Mouse (Mus musculus) lung, embryonic 15.5 days (tissue): Measurements from ENCODE around the gene Fbxo9. TPM values are rescaled to one million over a fixed set of nuclear protein-coding genes. Genes with fewer than 3 reads are reported as not detected.
A peak's percentile ranks its signal among the peaks of the same experiment; 100 is the strongest.

ENCODE experiments used
- ATAC-seq: fragments of 200-750 bp; cut with Nextera tagmentation; 2 replicates; pipeline ENCODE4 v1.8.0; 2017; ENCODE audit warnings: moderate number of reproducible peaks, borderline replicate concordance; ENCODE audit not compliant: low FRiP score, low TSS enrichment; ENCODE audit errors: extremely low read depth
- H3K27ac ChIP-seq: fragments of 300-500 bp; sonication (generic); 2 replicates; pipeline ENCODE4 v1.5.1; 2015; ENCODE audit warnings: moderate library complexity, mild to moderate bottlenecking, inconsistent platforms
- H3K27me3 ChIP-seq: fragments of 300-500 bp; sonication (generic); 2 replicates; pipeline ENCODE4 v1.6.1; 2015; ENCODE audit warnings: inconsistent platforms
- H3K36me3 ChIP-seq: fragments of 300-500 bp; sonication (generic); 2 replicates; pipeline ENCODE4 v1.6.1; 2015; ENCODE audit warnings: inconsistent platforms
- H3K4me1 ChIP-seq: fragments of 300-500 bp; sonication (generic); 2 replicates; pipeline ENCODE4 v1.6.1; 2015; ENCODE audit warnings: inconsistent platforms
- H3K4me2 ChIP-seq: fragments of 300-500 bp; sonication (generic); 2 replicates; pipeline ENCODE4 v1.6.1; 2015; ENCODE audit warnings: inconsistent platforms, mild to moderate bottlenecking, moderate library complexity
- H3K4me3 ChIP-seq: fragments of 300-500 bp; sonication (generic); 2 replicates; pipeline ENCODE4 v1.5.1; 2015; ENCODE audit warnings: mild to moderate bottlenecking, inconsistent platforms
- H3K9ac ChIP-seq: fragments of 300-500 bp; sonication (generic); 2 replicates; pipeline ENCODE4 v1.6.1; 2015; ENCODE audit warnings: inconsistent platforms
- H3K9me3 ChIP-seq: fragments of 300-500 bp; sonication (generic); 2 replicates; pipeline ENCODE4 v1.6.1; 2016; ENCODE audit warnings: inconsistent platforms
- WGBS: fragments of 180-500 bp; shearing (Covaris S2); methylation state at CpG from one replicate; pipeline ENCODE4 v1.1.7; 2015; 5-methylcytosine and 5-hydroxymethylcytosine counted together
- polyA plus RNA-seq: library from polyadenylated mRNA; unstranded; fragments of >200 nt; fragmentation: Nextera tagmentation; extraction: Ambion mirVana; gene quantifications from 2 replicates; pipeline ENCODE4 v1.2.1, GENCODE M21; 2015

Fbxo9 gene
- polyA plus RNA-seq, 1 experiment from 2014 or later: 46.8 TPM

DNA sequence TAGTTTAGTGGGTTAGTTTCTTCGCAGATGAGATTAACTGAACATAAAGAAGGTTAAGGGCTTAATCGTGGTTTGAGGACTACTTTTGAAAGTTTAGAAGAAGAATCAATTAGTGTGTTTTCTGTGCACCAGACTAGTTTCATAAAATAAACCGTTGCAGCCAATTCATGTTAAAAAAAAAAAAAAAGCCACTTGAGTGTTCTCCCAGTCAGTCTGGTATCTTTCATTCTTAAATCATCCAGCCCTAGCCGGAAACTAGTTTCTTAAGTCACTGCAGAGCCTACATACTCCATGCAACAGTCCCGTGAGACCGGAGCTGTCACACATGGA, 1.3 kb downstream of the Fbxo9 start:
- no peaks in the 10 kb centered on the region for H3K9me3 ChIP-seq
- peak overlapping the region; percentile 97 for H3K27ac ChIP-seq
- H3K27me3 ChIP-seq: no peaks in the 10 kb centered on the region
- peak overlapping the region; percentile 77 for H3K4me3 ChIP-seq
- WGBS: 14% methylated on average over 6 of the region's 6 CpGs
- peaks cover 28% of the 10 kb centered on the region for H3K4me1 ChIP-seq
- H3K4me2 ChIP-seq: peak overlapping the region; percentile 78
- H3K9ac ChIP-seq: peak overlapping the region; percentile 77
- peaks cover 3% of the 10 kb centered on the region; the same call in 1 of the 2 replicates for H3K36me3 ChIP-seq
- ATAC-seq: no peak

DNA sequence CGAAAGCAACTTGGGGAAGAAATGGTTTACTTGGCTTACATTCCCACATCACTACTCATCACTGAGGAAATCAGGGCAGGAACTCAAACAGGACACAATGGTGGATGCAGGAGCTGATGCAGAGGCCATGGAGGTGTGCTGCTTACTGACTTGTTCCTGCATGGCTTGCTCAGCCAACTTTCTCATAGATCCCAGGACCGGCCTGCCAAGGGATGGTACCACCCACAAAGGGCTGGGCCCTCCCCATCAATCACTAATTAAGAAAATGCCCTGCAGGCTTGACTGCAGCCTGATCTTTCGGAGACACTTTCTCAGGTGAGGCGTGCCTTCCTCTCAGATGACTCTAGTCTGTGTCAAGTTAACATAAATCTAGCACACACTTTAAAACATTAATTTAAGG, 2.0 kb downstream of the Fbxo9 start:
- Histone ChIP-seq H3K27me3 (no peaks in the 10 kb centered on the region), H3K4me2 (peak overlapping the region; percentile 78), H3K4me3 (peak overlapping the region; percentile 77; the same call in 1 of the 2 replicates), H3K9ac (no peak overlapping the region), H3K27ac (no peak overlapping the region), H3K36me3 (peaks cover 6% of the 10 kb centered on the region; the same call in 1 of the 2 replicates), H3K4me1 (peaks cover 28% of the 10 kb centered on the region), H3K9me3 (no peaks in the 10 kb centered on the region)
- no peak for ATAC-seq
- WGBS: 80% methylated on average over 4 of the region's 4 CpGs

DNA sequence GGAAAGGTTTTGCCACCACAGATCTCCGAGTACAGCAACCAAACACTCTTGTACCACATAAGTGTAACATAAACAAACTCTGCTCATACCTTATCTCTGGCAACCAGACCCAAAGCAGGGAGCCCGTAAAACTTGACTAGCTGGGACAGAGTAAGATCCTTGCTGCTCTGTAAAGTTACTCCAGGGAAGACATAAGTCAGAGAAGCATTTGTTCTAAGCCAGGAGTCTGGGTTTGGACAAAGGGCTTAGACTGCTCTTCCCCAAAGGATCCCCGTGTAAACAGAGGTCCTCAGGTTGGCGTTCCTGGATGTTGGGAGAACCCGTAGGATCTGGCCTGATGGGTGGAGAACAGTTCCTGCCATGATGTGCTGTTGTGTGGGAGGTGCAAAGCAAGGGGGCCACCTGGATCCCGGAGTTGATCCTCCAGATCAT, 3.3 kb downstream of the Fbxo9 start:
- Histone ChIP-seq H3K27ac (no peak overlapping the region), H3K4me1 (peaks cover 28% of the 10 kb centered on the region), H3K36me3 (peaks cover 15% of the 10 kb centered on the region), H3K4me2 (no peak overlapping the region), H3K27me3 (no peaks in the 10 kb centered on the region), H3K9ac (no peak overlapping the region), H3K4me3 (no peak overlapping the region), H3K9me3 (no peaks in the 10 kb centered on the region)
- no peak for ATAC-seq
- WGBS: 52% methylated on average over 6 of the region's 6 CpGs

DNA sequence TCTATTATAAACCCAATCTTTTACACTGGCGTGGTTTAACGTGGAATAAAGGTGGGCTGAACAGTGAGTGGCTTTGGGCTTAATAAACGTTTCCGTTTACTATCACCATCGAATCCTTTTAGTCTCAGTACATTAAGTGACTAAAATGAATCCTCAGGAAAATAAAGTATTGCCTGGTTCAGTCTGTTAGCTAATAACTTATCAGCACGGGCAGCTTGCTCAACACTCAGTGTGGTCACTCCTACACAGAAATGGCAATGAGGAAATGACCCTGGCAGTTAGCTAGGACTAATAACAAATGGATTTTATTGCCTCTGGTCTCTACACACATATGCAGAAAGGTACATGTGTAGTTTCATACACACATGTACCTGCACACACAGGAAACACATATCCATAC, 3.9 kb downstream of the Fbxo9 start:
- Histone ChIP-seq H3K9ac (no peak overlapping the region), H3K27me3 (no peaks in the 10 kb centered on the region), H3K4me3 (no peak overlapping the region), H3K4me2 (no peak overlapping the region), H3K36me3 (peaks cover 20% of the 10 kb centered on the region), H3K9me3 (no peaks in the 10 kb centered on the region), H3K27ac (no peak overlapping the region), H3K4me1 (peaks cover 25% of the 10 kb centered on the region)
- WGBS: 77% methylated on average over 6 of the region's 6 CpGs
- no peak for ATAC-seq

DNA sequence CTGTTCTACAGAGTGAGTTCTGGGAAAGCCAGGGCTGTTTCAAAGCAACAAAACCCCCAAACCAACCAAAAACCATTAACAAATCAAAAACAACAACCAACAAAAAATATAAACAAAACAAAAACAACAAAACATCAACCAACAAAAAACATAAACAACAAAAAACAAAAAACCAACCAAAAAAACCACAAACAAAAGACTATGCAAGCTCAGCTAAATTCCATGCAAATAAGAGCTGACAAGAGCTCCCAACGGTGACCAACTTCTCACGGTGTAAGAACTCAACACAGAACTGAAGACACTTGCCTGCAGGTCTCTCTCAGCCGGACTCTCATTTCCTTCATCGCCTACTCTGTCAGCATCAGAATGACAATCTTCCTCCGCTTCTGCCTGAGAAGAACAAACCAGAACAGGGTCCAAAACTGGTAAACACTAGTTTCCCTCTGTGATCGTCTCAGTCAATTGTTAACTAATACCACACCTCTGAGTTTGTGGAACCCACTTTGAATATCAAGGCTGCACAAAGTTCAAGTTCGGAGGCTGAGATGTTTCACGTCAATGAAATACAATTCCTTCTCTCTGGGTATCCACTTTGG, 4.8 kb downstream of the Fbxo9 start:
- 87% methylated on average over 8 of the region's 8 CpGs for WGBS
- no peak for ATAC-seq
- H3K4me2 ChIP-seq: no peak overlapping the region
- H3K27ac ChIP-seq: no peak overlapping the region
- peaks cover 19% of the 10 kb centered on the region for H3K4me1 ChIP-seq
- peaks cover 26% of the 10 kb centered on the region for H3K36me3 ChIP-seq
- H3K9me3 ChIP-seq: no peaks in the 10 kb centered on the region
- no peak overlapping the region for H3K9ac ChIP-seq
- H3K4me3 ChIP-seq: no peak overlapping the region
- H3K27me3 ChIP-seq: no peaks in the 10 kb centered on the region

DNA sequence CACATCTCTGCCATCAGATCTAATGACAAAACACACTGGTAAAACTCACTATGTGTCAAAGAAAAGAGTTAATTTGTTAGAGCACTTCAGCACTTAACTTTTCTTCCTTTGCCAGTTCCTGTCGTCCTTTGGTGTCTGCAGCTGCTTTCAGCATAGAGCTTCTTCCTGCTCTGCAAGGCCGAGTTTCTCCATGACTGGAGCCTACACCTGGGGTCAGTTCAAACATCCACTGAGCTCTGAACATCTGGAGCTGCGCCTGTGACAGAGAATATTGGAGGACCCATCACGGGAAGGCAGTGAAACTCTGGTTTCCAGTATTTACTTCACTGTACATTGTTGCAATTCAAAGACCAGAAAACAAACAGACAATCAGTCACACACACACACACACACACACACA, 7.4 kb downstream of the Fbxo9 start:
- Histone ChIP-seq H3K27ac (no peak overlapping the region), H3K27me3 (no peaks in the 10 kb centered on the region), H3K4me3 (no peak overlapping the region), H3K9ac (no peak overlapping the region), H3K4me1 (peaks cover 10% of the 10 kb centered on the region), H3K9me3 (no peaks in the 10 kb centered on the region), H3K4me2 (no peak overlapping the region), H3K36me3 (peaks cover 50% of the 10 kb centered on the region)
- ATAC-seq: no peak
- WGBS: 49% methylated on average over 4 of the region's 4 CpGs

DNA sequence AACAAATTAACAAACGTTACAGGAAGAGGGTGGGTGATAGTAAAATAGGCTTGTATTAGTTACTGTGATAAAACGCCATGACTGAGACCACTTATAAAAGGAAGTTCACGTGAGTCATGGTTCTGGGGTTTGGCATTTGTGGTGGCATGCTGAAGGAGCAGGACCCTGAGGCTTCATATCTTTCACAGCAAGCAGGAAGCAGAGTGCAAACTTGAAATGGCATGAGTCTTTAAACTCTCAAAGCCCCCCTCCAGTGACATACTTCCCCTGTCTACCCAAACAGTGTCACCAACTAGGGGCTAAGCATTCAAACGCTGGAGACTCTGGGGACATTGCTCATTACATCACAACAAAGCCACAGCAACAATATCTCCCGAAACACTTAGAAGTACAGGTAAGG, 7.9 kb downstream of the Fbxo9 start:
- H3K36me3 ChIP-seq: peaks cover 52% of the 10 kb centered on the region
- 69% methylated on average over 5 of the region's 5 CpGs for WGBS

DNA sequence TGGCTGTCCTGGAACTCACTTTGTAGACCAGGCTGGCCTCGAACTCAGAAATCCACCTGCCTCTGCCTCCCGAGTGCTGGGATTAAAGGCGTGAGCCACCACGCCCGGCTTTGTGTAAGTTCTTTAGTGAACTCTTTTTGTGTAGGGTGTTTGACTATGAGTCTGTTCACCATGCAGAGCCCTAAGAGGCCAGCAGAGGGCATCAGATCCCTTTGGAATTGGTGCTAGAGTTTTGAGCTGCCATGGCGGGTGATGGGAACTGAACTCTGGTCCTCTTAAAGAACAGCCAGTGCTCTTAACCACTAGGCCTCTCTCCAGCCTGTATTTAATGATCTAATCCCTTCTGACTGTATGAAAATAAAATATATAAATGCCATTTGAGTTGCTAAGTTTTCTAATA, 12.5 kb downstream of the Fbxo9 start:
- WGBS: 95% methylated on average over 6 of the region's 6 CpGs

More for the DNA sequence above, 7.9 kb downstream of the Fbxo9 start:
- no peak overlapping the region for H3K27ac ChIP-seq
- H3K9ac ChIP-seq: no peak overlapping the region
- no peak overlapping the region for H3K4me3 ChIP-seq
- no peak for ATAC-seq
- H3K27me3 ChIP-seq: no peaks in the 10 kb centered on the region
- H3K4me1 ChIP-seq: peaks cover 8% of the 10 kb centered on the region
- H3K9me3 ChIP-seq: no peaks in the 10 kb centered on the region
- H3K4me2 ChIP-seq: no peak overlapping the region

DNA sequence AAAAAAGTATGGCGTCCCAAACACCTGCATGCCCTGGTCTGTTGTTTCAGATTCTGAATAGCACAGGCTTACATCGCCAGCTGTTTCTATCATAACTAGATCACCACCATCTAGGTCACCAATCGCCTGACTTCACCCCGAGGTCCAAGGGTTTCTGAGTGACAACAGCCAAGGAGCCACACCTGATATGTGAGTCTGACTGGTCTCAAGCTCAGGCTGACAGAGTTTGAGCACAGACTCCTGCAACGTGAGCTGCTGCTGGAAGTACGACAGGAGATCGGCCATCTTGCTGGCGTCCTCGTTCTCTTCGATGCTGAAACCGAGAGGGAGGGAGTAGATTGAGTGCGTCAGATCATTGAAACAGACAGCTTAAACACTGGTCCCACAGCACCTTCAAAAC, 13.2 kb downstream of the Fbxo9 start:
- no peak overlapping the region for H3K9ac ChIP-seq
- no peak overlapping the region for H3K4me3 ChIP-seq
- 91% methylated on average over 12 of the region's 12 CpGs for WGBS
- ATAC-seq: no peak
- no peak overlapping the region for H3K4me2 ChIP-seq
- H3K9me3 ChIP-seq: no peaks in the 10 kb centered on the region
- H3K4me1 ChIP-seq: no peaks in the 10 kb centered on the region
- no peaks in the 10 kb centered on the region for H3K27me3 ChIP-seq
- H3K27ac ChIP-seq: no peak overlapping the region
- H3K36me3 ChIP-seq: peaks cover 70% of the 10 kb centered on the region

More for the DNA sequence above, 12.5 kb downstream of the Fbxo9 start:
- Histone ChIP-seq H3K9ac (no peak overlapping the region), H3K36me3 (peaks cover 76% of the 10 kb centered on the region), H3K27me3 (no peaks in the 10 kb centered on the region), H3K4me2 (no peak overlapping the region), H3K27ac (no peak overlapping the region), H3K4me1 (no peaks in the 10 kb centered on the region), H3K4me3 (no peak overlapping the region), H3K9me3 (no peaks in the 10 kb centered on the region)
- ATAC-seq: no peak

DNA sequence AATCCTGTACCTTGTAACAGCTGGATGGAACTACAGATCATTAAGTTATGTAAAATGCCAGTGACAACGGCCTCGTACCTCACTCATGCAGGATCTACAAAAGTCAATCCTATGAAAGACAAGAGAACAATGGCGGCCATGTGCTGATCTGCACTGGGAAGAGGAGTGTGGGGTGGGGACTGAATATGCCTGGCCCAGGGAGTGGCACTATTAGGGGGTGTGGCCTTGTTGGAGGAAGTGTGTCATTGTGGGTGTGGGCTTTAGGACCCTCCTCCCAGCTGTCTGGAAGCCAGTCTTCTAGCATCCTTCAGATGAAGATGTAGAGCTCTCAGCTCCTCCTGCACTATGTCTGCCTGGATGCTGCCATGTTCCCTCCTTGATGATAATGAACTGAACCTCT, 18.3 kb downstream of the Fbxo9 start:
- WGBS: 92% methylated on average over 3 of the region's 3 CpGs
- Histone ChIP-seq H3K9me3 (no peaks in the 10 kb centered on the region), H3K27me3 (no peaks in the 10 kb centered on the region), H3K36me3 (peaks cover 57% of the 10 kb centered on the region), H3K27ac (no peak overlapping the region), H3K9ac (no peak overlapping the region), H3K4me2 (no peak overlapping the region), H3K4me1 (no peaks in the 10 kb centered on the region), H3K4me3 (no peak overlapping the region)
- no peak for ATAC-seq

DNA sequence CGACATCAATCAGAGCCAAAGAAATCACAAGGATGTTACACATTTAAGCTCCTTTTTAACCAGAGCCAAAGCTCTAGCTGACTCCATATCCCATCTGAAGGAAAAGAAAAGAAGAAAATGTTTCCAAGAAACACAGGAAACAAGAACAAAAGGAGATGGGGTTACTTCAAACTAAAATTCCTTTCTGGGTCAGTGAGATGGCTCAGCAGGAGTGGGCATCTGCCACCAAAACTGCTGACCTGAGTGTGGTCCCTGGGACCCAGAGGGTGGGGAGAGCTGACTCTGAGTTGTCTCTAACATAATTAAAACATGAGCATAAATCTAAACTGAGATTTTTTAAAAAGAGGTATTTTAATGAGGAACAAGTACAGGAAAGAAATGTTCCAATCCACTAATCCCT, 19.0 kb downstream of the Fbxo9 start:
- no peak for ATAC-seq
- Histone ChIP-seq H3K4me3 (no peak overlapping the region), H3K27ac (no peak overlapping the region), H3K4me2 (no peak overlapping the region), H3K4me1 (no peaks in the 10 kb centered on the region), H3K9ac (no peak overlapping the region), H3K36me3 (peaks cover 57% of the 10 kb centered on the region), H3K27me3 (no peaks in the 10 kb centered on the region), H3K9me3 (no peaks in the 10 kb centered on the region)
- WGBS: 91% methylated on average over 1 of the region's 1 CpGs

DNA sequence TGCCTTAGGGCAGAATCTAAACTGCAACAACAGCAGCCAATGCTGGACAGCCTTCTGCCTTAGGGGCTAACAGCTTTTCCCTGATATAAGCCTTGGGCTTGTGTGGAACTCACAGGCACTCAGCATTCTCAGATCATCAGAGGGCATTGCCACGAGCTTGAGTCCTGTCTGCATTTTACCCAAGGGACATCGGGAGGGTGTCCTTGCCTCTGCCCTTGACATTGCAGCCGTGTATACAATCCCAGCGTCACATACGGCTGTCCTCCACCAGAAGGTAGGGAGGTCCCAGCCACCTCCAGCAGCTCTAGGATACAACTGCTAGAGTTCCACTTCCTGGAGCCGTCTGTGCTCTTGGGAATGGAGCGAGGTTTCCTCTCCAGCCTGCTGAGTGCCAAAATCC, 19.9 kb downstream of the Fbxo9 start:
- H3K4me3 ChIP-seq: no peak overlapping the region
- no peaks in the 10 kb centered on the region for H3K27me3 ChIP-seq
- H3K9me3 ChIP-seq: no peaks in the 10 kb centered on the region
- WGBS: 73% methylated on average over 7 of the region's 7 CpGs
- H3K36me3 ChIP-seq: peaks cover 63% of the 10 kb centered on the region
- no peak overlapping the region for H3K4me2 ChIP-seq
- H3K9ac ChIP-seq: no peak overlapping the region
- no peak for ATAC-seq
- H3K4me1 ChIP-seq: no peaks in the 10 kb centered on the region
- H3K27ac ChIP-seq: no peak overlapping the region

DNA sequence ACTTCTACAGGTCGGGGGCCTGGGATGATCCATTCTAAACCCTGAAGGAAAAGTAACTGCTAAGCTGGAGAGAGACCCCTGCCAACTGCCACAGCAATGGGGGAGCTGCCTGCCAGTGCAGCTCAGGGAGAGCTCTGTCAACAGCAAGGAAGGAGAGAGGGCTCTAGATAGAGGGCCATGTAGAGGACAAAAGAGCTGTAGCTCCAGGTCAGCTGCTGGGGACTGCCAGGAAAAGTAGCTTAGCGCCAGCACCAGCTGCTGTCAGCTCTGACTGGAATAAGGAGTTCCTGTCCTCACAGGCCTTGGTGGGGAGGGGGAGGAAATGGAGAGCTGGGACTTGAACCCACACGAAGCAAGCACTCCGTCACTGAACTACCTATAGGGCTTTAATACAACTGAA, 20.3 kb downstream of the Fbxo9 start:
- H3K4me1 ChIP-seq: no peaks in the 10 kb centered on the region
- no peaks in the 10 kb centered on the region for H3K9me3 ChIP-seq
- no peak overlapping the region for H3K9ac ChIP-seq
- H3K4me2 ChIP-seq: no peak overlapping the region
- H3K27ac ChIP-seq: no peak overlapping the region
- H3K27me3 ChIP-seq: no peaks in the 10 kb centered on the region
- H3K36me3 ChIP-seq: peaks cover 64% of the 10 kb centered on the region
- WGBS: 68% methylated on average over 4 of the region's 4 CpGs
- no peak for ATAC-seq
- no peak overlapping the region for H3K4me3 ChIP-seq
